Mouse (Mus musculus): Measurements from ENCODE around the gene Eif5a2. TPM values are rescaled to one million over a fixed set of nuclear protein-coding genes. Genes with fewer than 3 reads are reported as not detected.

Eif5a2 gene
- polyA plus RNA-seq, 1 experiment from 2014 or later = 2.8 TPM

GRCm38 (mm10) chr3:28794835-28795234 is 13.8 kb downstream of the Eif5a2 start:
- Histone ChIP-seq H3K27me3 (replicated peaks; ENCODE audit: control insufficient read depth, insufficient read depth, low read length) (no peaks in the 10 kb centered on the region), H3K4me1 (replicated peaks; ENCODE audit: control insufficient read depth, insufficient read depth, low read length) (no peaks in the 10 kb centered on the region), H3K36me3 (ENCODE audit: control insufficient read depth, insufficient read depth) (no peaks in the 10 kb centered on the region), H3K27ac (ENCODE audit: low read depth, low read length) (no peak overlapping the region), H3K4me3 (ENCODE audit: low read depth, low read length) (no peak overlapping the region), H3K9ac (ENCODE audit: low read depth, low read length) (no peak overlapping the region), H3K9me3 (ENCODE audit: control insufficient read depth) (no peaks in the 10 kb centered on the region), H3K4me2 (replicated peaks; ENCODE audit: low read depth) (no peak overlapping the region)
- ATAC-seq = no peak
- WGBS = 81% methylated on average over 7 of the region's 7 CpGs
- TF ChIP-seq CTCF (IDR thresholded peaks at IDR 0.05; ENCODE audit: low read depth) = no peak

- ATAC-seq = peak; percentile 99
- peak within 1 kb of the TSS; percentile 88 for H3K27ac ChIP-seq (ENCODE audit: low read depth, low read length)
- H3K4me1 ChIP-seq (replicated peaks; ENCODE audit: control insufficient read depth, insufficient read depth, low read length) = no peaks in the 10 kb centered on the region
- H3K9ac ChIP-seq (ENCODE audit: low read depth, low read length) = peak within 1 kb of the TSS; percentile 94
- H3K27me3 ChIP-seq (replicated peaks; ENCODE audit: control insufficient read depth, insufficient read depth, low read length) = no peaks in the 10 kb centered on the region
- H3K4me2 ChIP-seq (replicated peaks; ENCODE audit: low read depth) = peak within 1 kb of the TSS; percentile 70
- no peak for TF ChIP-seq CTCF (IDR thresholded peaks at IDR 0.05; ENCODE audit: low read depth)
- H3K36me3 ChIP-seq (ENCODE audit: control insufficient read depth, insufficient read depth) = peaks cover 12% of the 10 kb centered on the region; the same call in 1 of the 2 replicates
- peak within 1 kb of the TSS; percentile 94 for H3K4me3 ChIP-seq (ENCODE audit: low read depth, low read length)
- H3K9me3 ChIP-seq (ENCODE audit: control insufficient read depth) = no peaks in the 10 kb centered on the region
- WGBS = under 1% methylated on average over 70 of the region's 72 CpGs
These were observed 24.4 kb downstream of the Eif5a2 start, which contains the start of gene Rpl22l1 for GRCm38 (mm10) chr3:28805301-28806097. TSS of gene Rpl22l1 (plus strand) at chr3:28805436.

- Histone ChIP-seq H3K9me3 (ENCODE audit: control insufficient read depth) (no peaks in the 10 kb centered on the region), H3K4me3 (ENCODE audit: low read depth, low read length) (no peak overlapping the region), H3K27me3 (replicated peaks; ENCODE audit: control insufficient read depth, insufficient read depth, low read length) (no peaks in the 10 kb centered on the region), H3K27ac (ENCODE audit: low read depth, low read length) (no peak overlapping the region), H3K4me1 (replicated peaks; ENCODE audit: control insufficient read depth, insufficient read depth, low read length) (no peaks in the 10 kb centered on the region), H3K36me3 (ENCODE audit: control insufficient read depth, insufficient read depth) (peaks cover 12% of the 10 kb centered on the region; the same call in 1 of the 2 replicates), H3K9ac (ENCODE audit: low read depth, low read length) (no peak overlapping the region), H3K4me2 (replicated peaks; ENCODE audit: low read depth) (no peak overlapping the region)
- 82% methylated on average over 4 of the region's 4 CpGs for WGBS
- no peak for ATAC-seq
- no peak for TF ChIP-seq CTCF (IDR thresholded peaks at IDR 0.05; ENCODE audit: low read depth)
These were observed 27.1 kb downstream of the Eif5a2 start for GRCm38 (mm10) chr3:28808039-28808643.

- H3K27me3 ChIP-seq (replicated peaks; ENCODE audit: control insufficient read depth, insufficient read depth, low read length) = no peaks in the 10 kb centered on the region
- no peaks in the 10 kb centered on the region for H3K9me3 ChIP-seq (ENCODE audit: control insufficient read depth)
- no peak overlapping the region for H3K27ac ChIP-seq (ENCODE audit: low read depth, low read length)
- no peak for ATAC-seq
- H3K9ac ChIP-seq (ENCODE audit: low read depth, low read length) = no peak overlapping the region
- no peak overlapping the region for H3K4me2 ChIP-seq (replicated peaks; ENCODE audit: low read depth)
- TF ChIP-seq CTCF (IDR thresholded peaks at IDR 0.05; ENCODE audit: low read depth) = no peak
- H3K4me1 ChIP-seq (replicated peaks; ENCODE audit: control insufficient read depth, insufficient read depth, low read length) = no peaks in the 10 kb centered on the region
- H3K4me3 ChIP-seq (ENCODE audit: low read depth, low read length) = no peak overlapping the region
- H3K36me3 ChIP-seq (ENCODE audit: control insufficient read depth, insufficient read depth) = peaks cover 12% of the 10 kb centered on the region; the same call in 1 of the 2 replicates
- 67% methylated on average over 4 of the region's 4 CpGs for WGBS
These were observed 30.4 kb downstream of the Eif5a2 start for GRCm38 (mm10) chr3:28811441-28811840.

GRCm38 (mm10) chr3:28814361-28814760 is 33.3 kb downstream of the Eif5a2 start:
- H3K27ac ChIP-seq (ENCODE audit: low read depth, low read length) = no peak overlapping the region
- no peaks in the 10 kb centered on the region for H3K36me3 ChIP-seq (ENCODE audit: control insufficient read depth, insufficient read depth)
- ATAC-seq = no peak
- H3K27me3 ChIP-seq (replicated peaks; ENCODE audit: control insufficient read depth, insufficient read depth, low read length) = no peaks in the 10 kb centered on the region
- H3K9ac ChIP-seq (ENCODE audit: low read depth, low read length) = no peak overlapping the region
- H3K4me2 ChIP-seq (replicated peaks; ENCODE audit: low read depth) = no peak overlapping the region
- no peaks in the 10 kb centered on the region for H3K4me1 ChIP-seq (replicated peaks; ENCODE audit: control insufficient read depth, insufficient read depth, low read length)
- no peak overlapping the region for H3K4me3 ChIP-seq (ENCODE audit: low read depth, low read length)
- H3K9me3 ChIP-seq (ENCODE audit: control insufficient read depth) = no peaks in the 10 kb centered on the region
- peak; percentile 81 for TF ChIP-seq CTCF (IDR thresholded peaks at IDR 0.05; ENCODE audit: low read depth)
- 10% methylated on average over 4 of the region's 4 CpGs for WGBS

- Histone ChIP-seq H3K27me3 (replicated peaks; ENCODE audit: control insufficient read depth, insufficient read depth, low read length) (no peaks in the 10 kb centered on the region), H3K4me1 (replicated peaks; ENCODE audit: control insufficient read depth, insufficient read depth, low read length) (no peaks in the 10 kb centered on the region), H3K4me3 (ENCODE audit: low read depth, low read length) (no peak overlapping the region), H3K4me2 (replicated peaks; ENCODE audit: low read depth) (no peak overlapping the region), H3K9ac (ENCODE audit: low read depth, low read length) (no peak overlapping the region), H3K36me3 (ENCODE audit: control insufficient read depth, insufficient read depth) (no peaks in the 10 kb centered on the region), H3K27ac (ENCODE audit: low read depth, low read length) (no peak overlapping the region), H3K9me3 (ENCODE audit: control insufficient read depth) (no peaks in the 10 kb centered on the region)
- WGBS = 73% methylated on average over 4 of the region's 4 CpGs
- ATAC-seq = no peak
- no peak for TF ChIP-seq CTCF (IDR thresholded peaks at IDR 0.05; ENCODE audit: low read depth)
These were observed 35.0 kb downstream of the Eif5a2 start for GRCm38 (mm10) chr3:28816010-28816540.
